ENCODE assay signal across 9 mouse cellular contexts in genomic region chr5:148904846-148905245, GRCm38 (mm10). TPM values are rescaled to one million over a fixed set of nuclear protein-coding genes. Genes with fewer than 3 reads are reported as not detected.
DNase-seq lines count a peak whose midpoint lies in the region; ATAC-seq and TF ChIP-seq lines count a peak whose summit lies in the region.
"Had no signal": no experiment of that assay in that cellular context is flagged by ENCODE, and none has a peak within 500 bp of the region (broad histone marks: within the 10 kb centered on the region; RNA-seq: fewer than 3 reads in every experiment).

No protein-coding gene starts in this region.

- H3K4me1 ChIP-seq in heart, postnatal 0 days (ENCODE audit: control insufficient read depth, insufficient read depth) = peaks cover 22% of the 10 kb centered on the region
- H3K4me1 ChIP-seq in heart, embryonic 10.5 days = peaks cover 24% of the 10 kb centered on the region
- H3K4me1 ChIP-seq in E14TG2a.4 (replicated peaks; ENCODE audit: low read depth, low read length) = peaks cover 26% of the 10 kb centered on the region

- no peak overlapping the region for H3K27ac ChIP-seq in heart, postnatal 0 days (ENCODE audit: low read depth)
- no peak overlapping the region for H3K27ac ChIP-seq in heart, embryonic 10.5 days
- H3K27ac ChIP-seq: liver, embryonic 15.5 days had no signal

- peak; percentile 24 for DNase-seq in heart, postnatal 0 days (ENCODE audit: low spot score)
- DNase-seq in heart, embryonic 10.5 days (ENCODE audit: low spot score) = no peak
- DNase-seq in cerebellum, postnatal 10 days = peak; percentile 44 to 48
- DNase-seq in kidney, postnatal 25 days = peak; percentile 71 to 84
- DNase-seq in retina, embryonic 14.5 days (ENCODE audit: low spot score) = peak; percentile 44
- no peak for DNase-seq in testis, postnatal 14 days (ENCODE audit: low spot score)
- DNase-seq in gastrocnemius, postnatal 4 days (ENCODE audit: low spot score in 2 of 2) = no peak

- TF ChIP-seq CTCF in heart, postnatal 0 days (IDR thresholded peaks at IDR 0.05; ENCODE audit: low read depth) = peak; percentile 64
- peak; percentile 13; the same call in 1 of the 2 replicates for TF ChIP-seq CTCF in E14TG2a.4 (conservative IDR thresholded peaks at IDR 0.05; ENCODE audit: low read length)

- no peak for TF ChIP-seq EP300 in heart, postnatal 0 days (IDR thresholded peaks at IDR 0.05; ENCODE audit: low read depth)

- no peak overlapping the region for H3K4me2 ChIP-seq in heart, postnatal 0 days (ENCODE audit: low read depth, low read length)
- H3K4me2 ChIP-seq: liver, embryonic 15.5 days had no signal

- no peak overlapping the region for H3K4me3 ChIP-seq in heart, postnatal 0 days (ENCODE audit: low read depth, low read length)
- H3K4me3 ChIP-seq in heart, embryonic 10.5 days = no peak overlapping the region
- no peak overlapping the region for H3K4me3 ChIP-seq in E14TG2a.4 (replicated peaks; ENCODE audit: low read length)
- H3K4me3 ChIP-seq: liver, embryonic 15.5 days had no signal

- ATAC-seq in heart, postnatal 0 days (ENCODE audit: insufficient read depth, low read depth) = no peak

- no peaks in the 10 kb centered on the region for H3K9me3 ChIP-seq in heart, postnatal 0 days (replicated peaks; ENCODE audit: control insufficient read depth, low read length)
- H3K9me3 ChIP-seq in heart, embryonic 10.5 days = no peaks in the 10 kb centered on the region
- H3K9me3 ChIP-seq in E14TG2a.4 (ENCODE audit: low read length) = no peaks in the 10 kb centered on the region
- H3K9me3 ChIP-seq: liver, embryonic 15.5 days had no signal

- H3K27me3 ChIP-seq in heart, postnatal 0 days (ENCODE audit: control insufficient read depth, insufficient read depth, low read length) = no peaks in the 10 kb centered on the region
- H3K27me3 ChIP-seq in heart, embryonic 10.5 days (ENCODE audit: insufficient read depth, poor library complexity, severe bottlenecking) = no peaks in the 10 kb centered on the region
- H3K27me3 ChIP-seq in E14TG2a.4 (ENCODE audit: insufficient read depth, low read length) = peaks cover 7% of the 10 kb centered on the region
- H3K27me3 ChIP-seq: liver, embryonic 15.5 days had no signal

- no peak overlapping the region for H3K9ac ChIP-seq in heart, postnatal 0 days (replicated peaks; ENCODE audit: low read depth, low read length)
- H3K9ac ChIP-seq: liver, embryonic 15.5 days had no signal

- H3K36me3 ChIP-seq in heart, postnatal 0 days (replicated peaks; ENCODE audit: control insufficient read depth, insufficient read depth, low read length) = peaks cover 27% of the 10 kb centered on the region
- H3K36me3 ChIP-seq in heart, embryonic 10.5 days = peaks cover 23% of the 10 kb centered on the region
- H3K36me3 ChIP-seq in E14TG2a.4 (ENCODE audit: insufficient read depth, low read length) = no peaks in the 10 kb centered on the region

- 66% methylated on average over 6 of the region's 6 CpGs for WGBS in heart, postnatal 0 days
- 73% methylated on average over 6 of the region's 6 CpGs for WGBS in heart, embryonic 10.5 days

RNA-seq across cellular contexts. Expression of gene Katnal1, which starts 24.3 kb away (rescaled TPM):
- total RNA-seq in heart, postnatal 0 days (2014; rRNA removed; ENCODE audit: low replicate concordance) = 5.4 and 21.1 TPM in 2 replicates
- 8.0 and 8.4 TPM in 2 replicates for polyA plus RNA-seq in heart, postnatal 0 days (2015; fragmentation: Nextera tagmentation; extraction: Ambion mirVana)
- 17.5 and 19.5 TPM in 2 replicates for polyA plus RNA-seq in heart, embryonic 10.5 days (2016; fragmentation: Nextera tagmentation; extraction: Ambion mirVana)
- 10 to 100 TPM; 10.4 to 12.4 TPM for total RNA-seq in gastrocnemius, postnatal 4 days (2021)

Comparison
In these comparisons a context has a peak if more than half of its experiments do, and no peak if none do; other contexts are left out.
1. DNase-seq: peak in heart, postnatal 0 days (single experiment), cerebellum, postnatal 10 days (2 of 2), kidney, postnatal 25 days (2 of 2) and retina, embryonic 14.5 days (single experiment); none in heart, embryonic 10.5 days (single experiment), testis, postnatal 14 days (single experiment) and gastrocnemius, postnatal 4 days (0 of 2).